Mouse (Mus musculus) hindbrain, postnatal 0 days (tissue): ENCODE data around the gene Trim26. TPM values are rescaled to one million over a fixed set of nuclear protein-coding genes. Genes with fewer than 3 reads are reported as not detected.

Experiments
- ATAC-seq: fragments of 200-750 bp; cut with Nextera tagmentation; 2 replicates; pipeline ENCODE4 v1.8.0; 2017; ENCODE audit warnings: mild to moderate bottlenecking, moderate TSS enrichment, moderate library complexity
- DNase-seq: peaks from one replicate; pipeline ENCODE4 v3.0.0-alpha.2; 2015; ENCODE audit warnings: low spot score
- H3K27ac ChIP-seq: fragments of 300-500 bp; sonication (generic); 2 replicates; pipeline ENCODE4 v1.5.1; 2014; ENCODE audit warnings: mild to moderate bottlenecking
- H3K27me3 ChIP-seq: fragments of 300-500 bp; sonication (generic); 2 replicates; pipeline ENCODE4 v1.6.1; 2014; ENCODE audit warnings: low read length, mixed read lengths; ENCODE audit not compliant: insufficient read depth
- H3K36me3 ChIP-seq: fragments of 300-500 bp; sonication (generic); 2 replicates; pipeline ENCODE4 v1.6.1; 2014; ENCODE audit warnings: low read length, mixed read lengths; ENCODE audit not compliant: insufficient read depth
- H3K4me1 ChIP-seq: fragments of 300-500 bp; sonication (generic); 2 replicates; pipeline ENCODE4 v1.6.1; 2014; ENCODE audit warnings: antibody characterized with exemption, low read length, mixed read lengths; ENCODE audit not compliant: insufficient read depth
- H3K4me2 ChIP-seq: fragments of 300-500 bp; sonication (generic); 2 replicates; pipeline ENCODE4 v1.6.1; 2014; ENCODE audit warnings: low read depth, mild to moderate bottlenecking, low read length, moderate library complexity, mixed read lengths
- H3K4me3 ChIP-seq: fragments of 300-500 bp; sonication (generic); 2 replicates; pipeline ENCODE4 v1.5.1; 2014; ENCODE audit warnings: low read length
- H3K9ac ChIP-seq: fragments of 300-500 bp; sonication (generic); replicated peaks from 2 replicates; pipeline ENCODE4 v1.6.1; 2014; ENCODE audit warnings: mild to moderate bottlenecking, low read length, moderate library complexity, mixed read lengths
- H3K9me3 ChIP-seq: fragments of 300-500 bp; sonication (generic); 2 replicates; pipeline ENCODE4 v1.6.1; 2016; ENCODE audit warnings: low read length, mixed read lengths
- CTCF ChIP-seq: IDR thresholded peaks from 2 replicates; pipeline ENCODE4 v1.5.1; 2016; ENCODE audit warnings: antibody characterized with exemption, control low read depth, low read depth
- WGBS: fragments of 180-500 bp; shearing (Covaris S2); extraction: QIAGEN DNeasy Blood & Tissue Kit; methylation state at CpG from one replicate; pipeline ENCODE4 v1.1.7; 2014; 5-methylcytosine and 5-hydroxymethylcytosine counted together
- polyA plus RNA-seq: library from polyadenylated mRNA; unstranded; fragments of >200 nt; fragmentation: Nextera tagmentation; extraction: Ambion mirVana; gene quantifications from 2 replicates; pipeline ENCODE4 v1.2.1, GENCODE M21; 2015
- total RNA-seq: library from RNA; depleted of rRNA; stranded (reverse); fragments of >200 nt; gene quantifications from 2 replicates; pipeline ENCODE4 v1.2.3, GENCODE M21; 2014

The Trim26 gene
- total and polyA plus RNA-seq, 2 experiments from 2014 or later: 27.9 to 50.6 TPM

- no peak overlapping the region for H3K4me3 ChIP-seq
- H3K36me3 ChIP-seq: peaks cover 38% of the 10 kb centered on the region
- H3K4me2 ChIP-seq: no peak overlapping the region
- WGBS: 84% methylated on average over 2 of the region's 2 CpGs
- DNase-seq: no peak
- no peak for TF ChIP-seq CTCF
- no peak overlapping the region for H3K27ac ChIP-seq
- H3K27me3 ChIP-seq: no peaks in the 10 kb centered on the region
- H3K9me3 ChIP-seq: no peaks in the 10 kb centered on the region
- ATAC-seq: no peak
- no peaks in the 10 kb centered on the region for H3K4me1 ChIP-seq
- H3K9ac ChIP-seq: no peak overlapping the region
Observed at GRCm38 (mm10) chr17:36849992-36850391, 13.1 kb downstream of the Trim26 start.

DNA sequence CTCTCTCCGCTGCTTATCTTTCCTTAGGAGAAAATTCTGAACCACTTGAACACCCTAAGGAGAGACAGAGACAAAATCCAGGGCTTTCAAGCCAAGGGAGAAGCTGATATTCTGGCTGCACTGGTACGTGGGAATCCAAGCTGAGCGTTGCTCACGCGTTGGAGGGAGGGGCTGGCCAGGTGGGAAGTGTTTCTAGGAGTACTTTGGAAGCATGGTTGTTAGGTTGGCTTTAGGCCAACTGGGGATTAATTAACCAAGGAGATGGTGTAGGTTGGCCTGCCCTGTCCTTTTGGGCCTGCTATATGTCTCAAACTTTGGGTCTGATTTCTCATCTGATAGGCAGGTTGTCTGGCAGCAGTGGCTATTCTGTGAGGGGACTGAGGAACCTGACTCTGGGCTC is 14.3 kb downstream of the Trim26 start:
- Histone ChIP-seq H3K9me3 (no peaks in the 10 kb centered on the region), H3K9ac (no peak overlapping the region), H3K27ac (no peak overlapping the region), H3K4me2 (no peak overlapping the region), H3K27me3 (no peaks in the 10 kb centered on the region), H3K4me1 (no peaks in the 10 kb centered on the region), H3K4me3 (no peak overlapping the region), H3K36me3 (peaks cover 47% of the 10 kb centered on the region)
- TF ChIP-seq CTCF: no peak
- DNase-seq: no peak
- WGBS: 92% methylated on average over 5 of the region's 5 CpGs
- no peak for ATAC-seq

DNA sequence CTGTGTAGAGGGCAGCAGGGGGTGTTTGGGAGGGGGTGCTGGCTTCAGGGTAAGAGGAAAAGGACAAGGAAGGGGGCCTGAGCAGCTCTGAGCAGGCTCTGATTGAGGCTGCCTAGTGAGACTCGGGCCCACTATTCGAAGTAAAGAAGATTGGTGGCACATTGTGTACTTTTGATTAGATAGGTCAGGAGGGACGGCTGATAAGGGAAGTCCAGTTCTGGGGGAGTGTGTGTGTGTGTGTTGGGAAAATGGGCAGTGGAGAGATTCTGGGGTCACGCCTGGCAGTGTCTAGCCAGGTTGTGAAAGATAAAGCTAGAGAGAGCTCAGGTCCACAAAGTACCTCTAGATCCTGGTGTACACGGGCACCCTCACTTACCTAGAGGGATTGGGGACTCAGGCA is 14.7 kb downstream of the Trim26 start:
- no peak for TF ChIP-seq CTCF
- Histone ChIP-seq H3K36me3 (peaks cover 51% of the 10 kb centered on the region), H3K4me2 (no peak overlapping the region)

GRCm38 (mm10) chr17:36855484-36855883 is 18.6 kb downstream of the Trim26 start:
- Histone ChIP-seq H3K9me3 (no peaks in the 10 kb centered on the region), H3K4me2 (no peak overlapping the region), H3K36me3 (peaks cover 84% of the 10 kb centered on the region), H3K27ac (no peak overlapping the region), H3K9ac (no peak overlapping the region), H3K4me3 (no peak overlapping the region), H3K27me3 (no peaks in the 10 kb centered on the region), H3K4me1 (no peaks in the 10 kb centered on the region)
- ATAC-seq: no peak
- TF ChIP-seq CTCF: no peak; the same call in 1 of the 2 replicates
- no peak for DNase-seq
- WGBS: 89% methylated on average over 3 of the region's 3 CpGs

More for the DNA sequence above, 14.7 kb downstream of the Trim26 start:
- ATAC-seq (no peak), DNase-seq (no peak)
- no peaks in the 10 kb centered on the region for H3K9me3 ChIP-seq
- no peak overlapping the region for H3K27ac ChIP-seq
- H3K27me3 ChIP-seq: no peaks in the 10 kb centered on the region
- no peak overlapping the region for H3K4me3 ChIP-seq
- WGBS: 92% methylated on average over 5 of the region's 5 CpGs
- H3K9ac ChIP-seq: no peak overlapping the region
- no peaks in the 10 kb centered on the region for H3K4me1 ChIP-seq

GRCm38 (mm10) chr17:36856236-36856635 is 19.3 kb downstream of the Trim26 start:
- H3K9me3 ChIP-seq: no peaks in the 10 kb centered on the region
- no peak overlapping the region for H3K9ac ChIP-seq
- DNase-seq: no peak
- ATAC-seq: no peak
- H3K4me1 ChIP-seq: no peaks in the 10 kb centered on the region
- no peak overlapping the region for H3K27ac ChIP-seq
- no peak for TF ChIP-seq CTCF
- no peak overlapping the region for H3K4me3 ChIP-seq
- peaks cover 77% of the 10 kb centered on the region for H3K36me3 ChIP-seq
- H3K27me3 ChIP-seq: no peaks in the 10 kb centered on the region
- WGBS: 91% methylated on average over 4 of the region's 4 CpGs
- no peak overlapping the region for H3K4me2 ChIP-seq

- TF ChIP-seq CTCF: no peak
- H3K9me3 ChIP-seq: no peaks in the 10 kb centered on the region
- no peak overlapping the region for H3K27ac ChIP-seq
- no peak overlapping the region for H3K4me3 ChIP-seq
- H3K9ac ChIP-seq: no peak overlapping the region
- ATAC-seq: no peak
- WGBS: 97% methylated on average over 3 of the region's 3 CpGs
- no peak overlapping the region for H3K4me2 ChIP-seq
- H3K4me1 ChIP-seq: no peaks in the 10 kb centered on the region
- no peaks in the 10 kb centered on the region for H3K27me3 ChIP-seq
- peaks cover 61% of the 10 kb centered on the region for H3K36me3 ChIP-seq
- no peak for DNase-seq
Observed at GRCm38 (mm10) chr17:36858181-36858580, 21.2 kb downstream of the Trim26 start.

DNA sequence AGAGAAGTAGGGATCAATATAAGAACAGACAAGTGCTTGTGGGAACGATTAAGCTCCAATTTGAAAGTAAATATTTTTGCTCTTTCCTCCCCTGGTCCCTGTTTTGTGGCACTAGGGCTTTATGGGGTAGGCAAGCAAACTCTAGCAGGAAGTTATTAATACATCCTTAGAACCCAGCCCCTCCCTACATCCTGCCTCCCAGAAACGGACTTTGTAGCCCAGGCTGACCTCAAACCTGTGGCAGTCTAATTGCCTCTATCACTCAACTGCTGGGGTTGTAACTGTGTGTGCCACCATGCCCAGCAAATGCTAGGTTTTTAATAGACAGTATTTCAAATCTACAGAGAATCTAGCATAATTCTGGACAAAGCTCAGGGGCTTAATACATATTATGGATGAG is 24.7 kb downstream of the Trim26 start:
- no peak overlapping the region for H3K9ac ChIP-seq
- H3K4me1 ChIP-seq: peaks cover 2% of the 10 kb centered on the region; the same call in 1 of the 2 replicates
- no peak for ATAC-seq
- no peaks in the 10 kb centered on the region for H3K27me3 ChIP-seq
- no peak for DNase-seq
- no peak overlapping the region for H3K4me2 ChIP-seq
- peaks cover 32% of the 10 kb centered on the region for H3K36me3 ChIP-seq
- no peak overlapping the region for H3K27ac ChIP-seq
- H3K9me3 ChIP-seq: no peaks in the 10 kb centered on the region
- no peak for TF ChIP-seq CTCF
- H3K4me3 ChIP-seq: no peak overlapping the region
- WGBS: 59% methylated on average over 2 of the region's 2 CpGs
